Mouse (Mus musculus) cerebellum, postnatal 25 days (tissue): Measurements from ENCODE around the gene Olfr1098.

Experiments used
- DNase-seq, 2 experiments: peaks; one replicate each; pipeline ENCODE4 v3.0.0; 2021; ENCODE audit warnings: mixed read lengths in 2 of 2

Olfr1098 gene

GRCm38 (mm10) chr2:86924445-86924844 is at the start of gene Olfr1098:
Gene Olfr1098, minus strand, starts transcription at chr2:86924545.
- no peak for DNase-seq

GRCm38 (mm10) chr2:86960593-86960992 is 36.2 kb upstream of the Olfr1098 start, which contains the start of gene Olfr1099:
Gene Olfr1099, minus strand, starts transcription at chr2:86960693.
- DNase-seq = no peak

- no peak for DNase-seq
Observed at GRCm38 (mm10) chr2:86926557-86926956, 2.2 kb upstream of the Olfr1098 start.

- DNase-seq = no peak
Observed at GRCm38 (mm10) chr2:86905647-86906046, 18.7 kb downstream of the Olfr1098 start.

GRCm38 (mm10) chr2:86892116-86892515 is 32.2 kb downstream of the Olfr1098 start, which contains the start of gene Olfr1097:
Gene Olfr1097, minus strand, starts transcription at chr2:86892216.
- no peak for DNase-seq

- no peak for DNase-seq
Observed at GRCm38 (mm10) chr2:86874702-86875101, 49.6 kb downstream of the Olfr1098 start, which contains the start of gene Gm13723. Gene Gm13723, minus strand, starts transcription at chr2:86874802.
